Mouse (Mus musculus) cerebellum, postnatal 36 days (tissue): Measurements from ENCODE around the gene Scpep1.
A peak's percentile ranks its signal among the peaks of the same experiment; 100 is the strongest.

ENCODE experiments used
- DNase-seq, 2 experiments: peaks; one replicate each; pipeline ENCODE4 v3.0.0; 2021 to 2022; ENCODE audit warnings: mixed read lengths in 2 of 2

The Scpep1 gene

DNA sequence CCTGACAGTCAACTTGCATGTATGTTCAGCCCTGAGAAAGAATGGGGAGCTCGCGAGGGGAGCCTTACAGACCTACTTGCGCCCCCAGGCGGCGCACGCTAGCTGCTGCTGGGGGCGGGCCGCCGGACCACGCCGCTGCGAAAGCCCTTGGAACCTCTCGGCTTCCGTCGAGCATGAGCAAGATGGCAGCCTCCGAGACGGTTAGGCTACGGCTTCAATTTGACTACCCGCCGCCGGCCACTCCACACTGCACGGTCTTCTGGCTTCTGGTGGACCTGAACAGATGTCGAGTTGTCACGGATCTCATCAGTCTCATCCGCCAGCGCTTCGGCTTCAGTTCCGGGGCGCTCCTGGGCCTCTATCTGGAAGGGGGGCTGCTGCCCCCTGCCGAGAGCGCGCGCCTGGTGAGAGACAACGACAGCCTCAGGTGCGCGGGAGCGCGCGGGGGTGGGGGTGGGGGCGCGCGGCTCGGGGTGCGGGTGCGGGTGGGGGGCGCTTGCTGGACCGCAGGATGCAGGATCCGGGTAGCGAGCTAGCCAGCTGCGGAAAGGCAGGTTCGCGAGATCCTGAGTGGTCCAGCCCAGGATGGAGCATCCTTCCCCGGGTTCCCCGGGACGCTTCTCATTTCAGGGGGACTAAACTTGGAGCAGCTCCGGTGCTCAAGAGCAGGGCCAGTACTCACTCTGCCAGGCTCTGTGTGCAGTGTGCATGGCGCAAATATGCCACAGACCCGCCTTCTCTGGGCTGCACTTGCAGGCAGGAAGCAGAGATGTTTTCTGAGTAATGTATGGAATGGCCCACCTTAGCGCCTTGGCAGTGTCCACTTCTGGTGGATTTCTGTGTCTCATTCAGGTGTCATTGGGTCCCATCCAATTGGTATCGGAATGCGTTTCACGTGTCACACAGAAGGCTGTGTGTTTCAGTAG lies 18.8 kb upstream of the Scpep1 start:
- peak; percentile 95 to 96 for DNase-seq

DNA sequence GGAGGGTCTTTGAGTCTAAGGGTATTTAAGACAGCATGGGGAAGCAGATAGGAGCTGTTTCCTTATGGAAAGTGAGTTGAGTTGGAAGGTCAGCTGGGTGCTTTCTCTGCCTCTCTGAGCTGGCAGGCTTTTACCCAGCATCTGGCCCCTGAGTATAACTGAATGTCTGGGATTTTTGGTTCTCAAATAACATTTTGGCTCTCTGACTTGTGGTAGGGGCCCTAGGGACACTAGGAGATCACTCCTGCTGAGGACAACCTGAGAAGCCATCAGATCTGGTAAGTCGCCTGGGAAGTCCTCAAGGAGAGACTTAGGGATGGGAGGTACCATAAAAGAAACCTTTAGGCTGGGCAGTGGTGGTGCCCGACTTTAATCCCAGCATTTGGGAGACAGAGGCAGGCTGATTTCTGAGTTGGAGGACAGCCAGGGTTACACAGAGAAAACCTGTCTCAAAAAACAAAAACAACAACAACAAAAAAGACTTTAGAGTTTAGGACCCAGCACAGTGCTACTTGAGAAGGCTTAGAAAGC lies 15.0 kb upstream of the Scpep1 start, which contains the start of gene Coil:
Gene Coil, plus strand, starts transcription at position 51 of the 531 bp plus-strand sequence.
- DNase-seq = no peak

DNA sequence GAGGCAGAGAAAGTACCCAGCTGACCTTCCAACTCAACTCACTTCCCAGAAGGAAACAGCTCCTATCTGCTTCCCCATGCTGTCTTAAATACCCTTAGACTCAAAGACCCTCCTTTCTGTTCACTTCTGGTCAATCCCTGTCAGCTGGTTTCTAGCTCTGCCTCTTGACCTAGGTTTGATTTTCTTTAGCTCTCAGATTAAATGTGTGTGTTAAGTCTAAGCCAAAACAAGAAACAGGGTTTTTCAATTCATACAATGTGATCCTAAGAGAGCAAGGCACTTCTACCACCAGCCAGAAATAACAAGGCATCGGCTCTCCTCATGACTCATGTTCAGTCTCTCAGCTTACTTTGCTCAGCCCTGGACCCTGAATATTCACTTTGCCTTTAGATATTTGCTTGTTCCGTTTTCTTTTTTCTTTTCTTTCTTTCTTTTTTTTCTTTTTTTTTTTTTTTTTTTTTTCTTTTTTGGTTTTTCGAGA lies 11.7 kb upstream of the Scpep1 start, which contains the start of gene Elobl:
Gene Elobl, minus strand, starts transcription at position 51 of the 481 bp plus-strand sequence.
- no peak for DNase-seq

DNA sequence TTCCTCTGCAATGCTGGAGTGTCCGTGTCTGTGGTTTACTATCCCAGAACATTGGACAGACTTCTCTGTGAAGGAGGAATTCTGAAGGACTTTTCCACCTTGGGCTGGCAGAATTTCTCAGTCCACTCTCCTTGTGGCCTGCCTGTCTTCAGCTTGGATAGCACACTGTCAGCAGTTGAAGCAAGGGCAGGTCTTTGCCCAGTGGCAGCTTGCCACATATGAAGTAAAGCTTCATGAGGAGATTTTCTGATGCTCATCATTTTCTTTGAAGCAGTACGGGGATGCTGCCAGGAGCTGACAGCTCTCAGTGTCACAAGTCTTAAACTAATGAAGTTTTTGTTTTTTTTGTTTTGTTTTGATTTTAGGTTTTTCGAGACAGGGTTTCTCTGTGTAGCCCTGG lies 3.6 kb upstream of the Scpep1 start:
- no peak for DNase-seq

DNA sequence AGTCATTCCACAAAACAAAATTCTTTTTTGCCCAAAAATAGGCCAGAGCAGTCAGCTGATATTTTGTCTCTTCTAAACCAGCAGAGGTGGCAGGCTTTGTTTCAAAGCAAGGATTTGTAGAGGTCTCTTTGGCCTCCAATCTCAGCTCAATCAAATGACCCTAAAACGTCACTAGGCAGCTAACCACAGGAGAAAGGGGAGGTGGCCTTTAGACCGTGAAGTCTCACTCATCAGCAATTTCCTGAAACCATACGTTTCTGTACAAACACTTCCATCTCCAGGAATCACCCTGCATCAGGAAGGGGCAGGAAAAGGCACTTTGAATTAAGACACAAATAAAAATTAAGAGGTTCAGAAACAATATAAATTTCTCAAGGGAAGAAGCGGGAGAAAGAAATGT lies 462 bp downstream of the Scpep1 start:
- DNase-seq = no peak

DNA sequence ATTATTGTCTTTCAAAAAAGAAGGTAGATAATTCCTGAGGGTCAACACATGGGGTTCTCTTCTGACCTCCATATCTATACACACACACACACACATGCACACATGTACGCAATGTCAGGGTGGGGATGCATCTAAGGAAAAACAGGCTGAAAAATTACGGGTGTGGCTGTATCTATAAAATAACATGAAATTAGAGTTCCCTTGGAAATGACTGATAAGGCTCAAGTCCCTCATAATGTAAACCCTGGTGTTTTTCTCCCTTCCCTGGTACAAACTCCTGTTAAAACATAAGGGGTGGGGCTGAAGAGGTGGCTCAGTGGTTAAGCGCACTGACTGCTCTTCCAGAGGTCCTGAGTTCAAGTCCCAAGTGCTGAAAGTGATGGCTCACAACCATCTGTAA lies 1.7 kb downstream of the Scpep1 start:
- DNase-seq = no peak

DNA sequence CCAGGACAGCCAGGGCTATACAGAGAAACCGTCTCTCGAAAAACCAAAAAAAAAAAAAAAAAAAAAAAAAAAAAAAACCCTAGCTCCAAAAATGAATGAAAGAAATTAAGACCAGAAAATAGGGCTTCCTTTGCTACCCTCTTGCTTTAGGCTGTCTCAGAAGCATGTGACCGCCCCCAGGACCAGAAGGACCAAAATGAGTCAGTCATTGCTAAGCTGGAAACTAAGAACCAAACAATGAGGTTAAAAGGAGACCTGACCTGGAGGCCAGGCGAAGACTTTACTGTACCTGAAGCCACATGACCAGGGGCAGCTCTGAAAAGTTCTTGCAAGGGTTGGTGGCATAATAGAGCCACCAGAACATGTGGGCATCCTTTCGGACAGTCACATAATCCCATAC lies 3.1 kb downstream of the Scpep1 start:
- DNase-seq = no peak

DNA sequence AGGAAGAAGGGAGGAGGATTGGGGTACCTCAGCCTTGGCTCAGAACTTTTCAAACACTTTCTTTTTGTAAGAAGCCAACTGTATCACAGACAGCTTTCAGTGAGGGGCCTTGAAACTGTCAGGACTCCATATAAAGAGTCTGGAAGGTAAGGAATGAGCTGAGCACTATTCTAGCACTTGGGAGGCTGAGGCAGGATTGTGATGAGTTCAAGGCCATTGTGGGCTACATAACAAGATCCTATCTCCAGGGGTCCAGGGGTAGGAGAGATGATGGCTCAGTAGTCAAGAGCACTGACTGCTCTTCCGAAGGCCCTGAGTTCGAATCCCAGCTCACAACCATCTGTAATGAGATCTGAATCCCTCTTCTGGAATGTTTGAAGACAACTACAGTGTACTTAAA lies 3.7 kb downstream of the Scpep1 start:
- no peak for DNase-seq

DNA sequence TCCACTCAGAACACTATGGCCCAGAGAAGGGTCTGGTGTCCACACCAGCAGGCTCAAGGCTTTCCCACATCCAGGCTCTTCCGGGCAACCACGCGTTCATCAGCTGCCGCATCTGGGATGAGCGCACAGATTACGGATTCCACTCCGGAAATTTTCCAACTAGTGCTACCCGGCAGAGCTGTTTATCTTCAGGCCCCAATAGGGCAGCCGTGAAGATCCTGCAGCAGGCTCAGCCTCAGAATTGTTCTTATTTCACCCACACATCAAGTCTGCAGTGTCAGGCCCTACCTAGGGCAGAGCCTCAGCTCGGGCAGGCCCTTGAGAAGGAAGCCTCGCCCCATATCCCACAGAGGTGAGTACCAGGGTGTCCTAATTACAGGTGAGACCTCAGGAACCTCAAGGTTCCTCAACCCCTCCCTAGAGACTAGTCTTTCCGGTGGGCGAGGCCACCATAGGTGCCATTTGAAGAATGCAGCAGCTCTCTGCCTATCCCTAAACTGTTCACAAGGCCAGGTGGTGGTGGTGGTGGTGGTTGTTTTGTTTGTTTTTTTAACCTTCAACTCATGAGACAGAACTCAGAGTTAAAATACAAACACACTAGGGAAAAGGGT lies 4.5 kb downstream of the Scpep1 start:
- no peak for DNase-seq

DNA sequence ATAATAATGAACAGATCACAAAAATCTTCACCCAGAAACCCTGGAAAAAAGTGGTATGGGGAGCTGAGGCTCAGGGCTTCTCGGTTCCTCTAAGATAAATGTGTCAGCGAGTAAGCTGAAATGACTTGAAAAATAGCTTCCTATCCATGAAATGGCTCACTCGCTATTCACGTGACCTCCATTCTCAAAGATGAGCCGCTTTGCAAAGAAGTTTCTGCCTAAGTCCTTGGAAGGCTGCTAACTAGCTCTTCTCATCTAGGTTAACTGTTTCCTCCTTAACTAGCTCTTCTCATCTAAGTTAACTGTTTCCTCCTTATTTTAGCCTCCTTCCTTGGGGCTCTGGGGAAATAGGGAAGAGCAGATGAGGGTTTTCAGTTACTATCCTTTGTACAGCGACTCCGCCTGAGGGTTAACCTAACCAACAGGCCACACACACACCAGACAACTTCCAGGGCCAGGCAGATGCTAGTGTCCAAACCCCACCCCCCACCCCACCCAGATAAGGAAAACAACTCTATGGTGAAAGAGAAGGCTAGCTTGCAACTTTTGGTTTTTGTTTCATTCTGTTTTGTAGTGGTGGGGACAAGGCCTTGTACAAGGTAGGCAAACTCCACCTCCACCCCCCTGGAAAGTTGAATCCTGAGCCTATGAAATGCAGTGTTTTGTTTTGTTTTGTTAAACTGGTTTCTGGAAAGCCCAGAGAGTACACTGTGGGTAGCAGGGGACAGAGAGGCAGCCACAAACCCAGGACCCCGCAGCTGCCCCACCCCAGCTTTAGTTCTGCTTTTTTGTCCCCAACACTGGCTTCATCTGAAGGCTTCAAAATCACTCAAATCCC lies 5.2 kb downstream of the Scpep1 start:
- DNase-seq = no peak

DNA sequence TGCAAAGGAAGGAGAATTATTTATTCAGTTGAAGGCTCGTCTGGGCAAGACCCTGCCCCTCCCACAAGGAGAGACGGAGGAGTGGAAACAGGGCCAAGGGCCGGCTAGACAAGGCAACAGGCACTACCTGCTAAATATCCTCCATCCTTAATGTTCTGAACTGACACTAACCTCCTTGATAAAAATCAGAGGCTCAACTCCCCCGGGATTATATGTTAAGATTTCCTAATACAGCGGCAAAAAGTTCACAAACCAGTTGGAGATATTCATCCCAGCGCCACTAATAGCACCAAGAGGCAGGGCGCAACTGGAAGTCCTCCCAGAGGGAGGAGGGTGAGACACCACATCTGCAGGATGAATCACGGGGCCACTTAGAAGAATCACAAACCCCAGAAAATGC lies 6.4 kb downstream of the Scpep1 start:
- DNase-seq = no peak

DNA sequence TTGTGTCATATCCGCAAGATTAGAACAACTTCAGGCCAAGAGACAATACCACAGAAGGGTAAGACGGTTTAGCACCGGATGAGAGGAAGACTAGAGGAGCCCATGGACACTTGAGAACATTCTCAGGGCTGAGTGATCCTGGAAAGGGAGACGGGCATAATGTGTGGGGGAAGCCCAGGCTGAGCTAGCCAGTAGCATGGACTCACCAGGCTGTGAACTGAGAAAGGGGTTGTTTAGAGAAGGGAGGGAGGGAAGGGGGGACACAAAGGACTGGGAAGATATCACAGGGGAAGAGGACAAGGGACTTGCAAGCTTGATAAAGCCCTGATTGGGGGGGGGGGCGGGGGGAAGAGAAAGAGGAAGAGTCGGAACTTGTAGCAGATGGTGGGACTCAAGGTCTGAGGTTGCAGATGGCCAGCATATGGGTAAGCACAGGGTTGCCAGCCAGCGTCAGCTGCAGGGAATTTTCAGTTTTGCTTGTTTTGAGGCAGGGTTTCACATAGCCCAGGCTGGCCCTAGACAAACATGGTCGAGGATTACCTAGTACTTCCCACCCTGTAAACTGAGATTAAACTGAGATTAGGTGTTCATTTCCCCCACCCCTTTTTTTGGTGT lies 9.2 kb downstream of the Scpep1 start:
- DNase-seq = peak; percentile 51 to 66

DNA sequence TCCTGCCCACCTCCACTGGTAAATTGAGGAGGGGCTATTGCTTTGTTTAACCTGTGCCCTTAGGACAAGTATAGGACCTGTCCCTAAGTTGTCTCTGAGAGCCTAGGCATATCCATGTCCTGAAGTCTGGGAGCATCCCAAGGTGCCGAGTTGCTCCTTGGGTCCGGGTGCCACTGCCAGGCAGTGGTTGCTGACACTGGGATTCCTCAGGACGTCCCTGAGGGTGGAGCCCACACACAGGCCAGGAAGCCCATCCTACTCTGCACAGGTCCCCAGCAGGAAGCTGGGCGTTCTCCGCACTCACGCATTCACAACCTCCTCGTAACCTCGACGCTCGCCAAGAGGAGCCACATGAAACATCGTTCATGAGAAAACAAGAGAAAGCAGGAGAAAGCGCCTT lies 13.8 kb downstream of the Scpep1 start:
- no peak for DNase-seq

DNA sequence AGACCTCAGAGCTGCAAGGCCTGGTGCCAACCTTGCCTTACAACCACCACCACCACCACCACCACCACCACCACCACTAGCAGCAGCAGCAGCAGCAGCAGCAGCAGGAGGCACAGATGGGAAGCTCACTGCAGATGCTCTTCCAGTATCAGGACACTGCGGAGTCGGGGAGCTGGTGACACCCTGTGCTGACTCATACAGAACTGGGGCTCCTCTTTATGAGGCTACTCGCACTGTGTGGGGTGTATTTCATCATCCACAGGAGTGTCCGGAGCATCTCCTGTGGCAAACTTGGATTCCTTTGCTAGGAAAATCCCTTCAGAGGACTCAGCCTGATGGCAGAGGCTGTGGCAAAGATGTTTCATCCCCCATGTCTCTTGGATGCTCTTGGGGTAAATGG lies 15.6 kb downstream of the Scpep1 start:
- DNase-seq = no peak

DNA sequence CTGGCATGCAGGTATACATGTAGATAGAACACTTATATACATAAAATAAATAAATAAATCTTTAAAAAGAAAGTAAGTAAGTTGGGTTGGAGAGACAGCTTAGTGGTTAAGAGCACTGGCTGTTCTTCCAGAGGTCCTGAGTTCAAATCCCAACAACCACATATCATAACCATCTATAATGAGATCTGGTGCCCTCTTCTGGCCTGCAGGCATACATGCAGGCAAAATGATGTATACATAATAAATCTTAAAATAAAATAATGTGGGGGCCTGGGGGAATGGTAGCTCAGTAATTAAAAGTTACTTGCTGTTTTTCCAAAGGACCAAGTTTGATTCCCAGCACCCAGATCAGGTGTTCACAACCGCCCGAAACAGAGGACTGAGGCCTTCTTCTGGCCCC lies 16.5 kb downstream of the Scpep1 start:
- DNase-seq = no peak

DNA sequence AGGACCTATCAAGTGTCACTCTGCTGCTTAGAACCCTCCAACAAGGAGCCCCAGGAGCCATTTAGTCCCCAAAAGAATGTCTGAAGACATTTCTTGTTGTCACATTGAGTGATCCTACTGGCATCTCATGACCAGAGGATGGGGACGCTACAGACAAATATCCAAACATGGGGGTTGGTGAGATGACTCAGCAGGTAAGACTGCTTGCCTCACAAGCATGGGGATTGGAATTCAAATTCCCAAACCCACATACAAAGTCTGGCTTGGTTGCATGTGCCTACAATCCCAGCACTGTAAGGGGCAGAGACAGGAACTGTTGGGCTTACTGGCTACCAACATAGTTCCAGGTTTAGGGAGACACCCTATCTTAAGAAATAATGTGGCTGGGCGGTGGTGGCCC lies 17.4 kb downstream of the Scpep1 start:
- DNase-seq = no peak

DNA sequence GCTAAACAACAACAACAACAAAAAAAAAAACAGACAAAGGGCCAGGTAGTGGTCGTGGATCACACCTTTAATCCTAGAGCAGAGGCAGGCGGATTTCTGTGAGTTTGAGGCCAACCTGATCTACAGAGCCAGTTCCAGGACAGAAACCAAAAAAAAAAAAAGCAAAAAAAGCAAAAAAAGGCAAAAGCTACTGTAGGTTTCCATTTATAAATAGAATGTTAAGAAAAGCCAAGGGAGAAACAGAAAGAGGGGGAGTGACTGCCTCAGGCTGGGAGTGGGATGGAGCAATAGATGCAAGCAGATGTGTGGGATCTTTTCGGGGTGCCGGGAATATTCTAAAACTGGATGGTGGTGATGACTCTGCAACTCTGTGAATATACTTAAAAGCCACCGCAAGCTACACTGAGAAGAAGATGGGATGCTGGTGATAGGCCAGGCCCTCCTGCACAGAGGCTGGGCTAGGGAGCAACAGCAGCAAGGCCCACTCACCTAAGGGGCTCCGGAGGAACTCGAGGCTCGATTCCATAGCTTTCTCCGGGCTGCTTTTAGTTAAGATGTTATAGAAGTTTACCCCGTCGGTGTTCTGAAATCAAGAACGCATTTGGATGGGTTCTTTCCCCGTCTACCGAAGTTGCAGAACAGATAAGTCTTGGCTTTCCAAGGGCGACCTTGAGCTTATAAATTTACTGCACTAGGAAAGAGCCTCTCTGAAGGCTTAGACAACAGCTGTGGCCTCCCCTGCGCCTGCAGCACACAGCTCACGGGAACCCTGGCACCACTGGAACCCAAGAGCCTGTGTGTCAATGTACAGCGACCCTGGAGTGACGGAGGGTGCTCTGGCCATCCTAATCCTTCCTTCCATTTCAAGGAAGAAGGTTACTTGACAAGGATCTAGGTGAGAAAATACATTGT lies 20.9 kb downstream of the Scpep1 start:
- no peak for DNase-seq

DNA sequence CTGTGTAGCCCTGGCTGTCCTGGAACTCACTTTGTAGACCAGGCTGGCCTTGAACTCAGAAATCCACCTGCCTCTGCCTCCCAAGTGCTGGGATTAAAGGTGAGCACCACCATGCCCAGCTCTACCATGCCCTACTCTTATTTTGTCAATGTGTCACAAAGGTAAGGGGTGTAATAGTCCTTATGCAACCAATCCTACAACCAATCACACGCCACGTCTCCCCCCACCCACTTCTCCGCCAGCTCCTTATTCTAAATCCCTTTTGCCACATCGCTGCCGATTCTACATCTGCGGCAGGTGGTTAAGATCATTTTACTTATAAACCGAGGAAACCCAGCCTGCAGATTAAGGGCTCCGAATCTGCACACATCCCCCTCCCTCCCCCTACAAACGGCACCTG lies 22.2 kb downstream of the Scpep1 start:
- no peak for DNase-seq

DNA sequence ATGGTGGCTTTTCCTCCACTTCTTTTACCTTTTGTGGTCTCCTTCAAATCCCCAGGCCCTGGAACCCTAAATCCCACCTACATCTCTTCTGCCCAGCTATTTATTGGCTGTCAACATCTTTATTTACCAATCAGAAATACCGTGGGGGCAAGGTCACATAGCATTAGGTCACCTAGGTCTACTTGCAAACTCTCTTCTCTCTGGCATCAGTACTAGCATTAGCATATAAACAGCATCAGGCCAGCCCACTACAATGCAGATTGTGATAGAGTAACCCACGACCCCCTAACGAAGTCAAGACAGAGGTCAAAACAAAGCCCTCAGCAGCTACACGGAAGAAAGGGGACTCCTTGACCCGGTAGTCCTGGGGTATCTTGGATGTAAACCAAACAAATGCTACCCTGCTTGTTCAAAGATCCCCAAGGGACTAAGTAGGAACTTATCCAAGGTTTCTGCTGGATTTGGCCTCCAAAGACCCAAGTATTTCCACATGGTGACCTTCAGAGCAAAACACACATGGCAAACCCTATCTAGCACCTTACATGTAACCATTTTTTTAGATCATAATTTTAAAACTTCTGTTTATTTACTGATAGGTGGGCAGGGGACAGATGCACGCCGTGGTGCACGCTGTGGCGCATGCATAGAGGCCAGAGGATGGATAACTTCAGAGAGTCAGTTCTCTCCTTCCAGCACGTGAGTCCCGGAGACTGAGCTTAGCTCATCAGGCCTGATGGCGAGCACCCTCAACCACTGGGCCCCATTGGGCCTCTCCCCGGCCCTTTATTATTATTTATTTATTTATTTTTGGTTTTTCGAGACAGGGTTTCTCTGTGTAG lies 23.4 kb downstream of the Scpep1 start:
- DNase-seq = no peak

DNA sequence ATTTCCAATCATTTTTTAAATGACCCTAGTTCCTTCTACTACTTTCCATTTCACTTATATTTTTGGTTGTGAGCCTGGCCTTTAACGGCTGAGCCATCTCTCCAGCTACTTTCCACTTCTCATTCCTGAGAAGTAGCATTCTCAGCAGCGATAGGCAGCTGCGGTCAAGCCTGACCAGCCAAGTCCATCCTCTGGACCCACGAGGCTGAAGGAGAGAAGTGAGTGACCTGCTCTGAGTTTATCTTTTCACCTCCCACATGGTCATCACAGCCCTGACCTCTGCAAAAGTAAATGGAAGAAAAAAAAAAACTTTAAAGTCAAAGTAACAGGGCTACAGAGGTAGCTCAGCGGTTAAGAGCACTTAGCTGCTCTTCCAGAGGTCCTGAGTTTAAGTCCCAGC lies 28.7 kb downstream of the Scpep1 start:
- DNase-seq = no peak
